Mouse (Mus musculus) adipose tissue, adult 10 weeks (tissue): ENCODE measurements around the gene Hprt. TPM values are rescaled to one million over a fixed set of nuclear protein-coding genes. Genes with fewer than 3 reads are reported as not detected.

Experiments
- polyA plus RNA-seq: library from polyadenylated mRNA; stranded (reverse); fragments of 350-450 nt; fragmentation: Illumina TruSeq; extraction: RNeasy Lipid Tissue Mini Kit (QIAGEN cat#74804); gene quantifications from one replicate; pipeline ENCODE4 v1.2.3, GENCODE M21; 2014; ENCODE audit warnings: low read depth, low replicate concordance

Hprt gene
- polyA plus RNA-seq, result 152 TPM

DNA sequence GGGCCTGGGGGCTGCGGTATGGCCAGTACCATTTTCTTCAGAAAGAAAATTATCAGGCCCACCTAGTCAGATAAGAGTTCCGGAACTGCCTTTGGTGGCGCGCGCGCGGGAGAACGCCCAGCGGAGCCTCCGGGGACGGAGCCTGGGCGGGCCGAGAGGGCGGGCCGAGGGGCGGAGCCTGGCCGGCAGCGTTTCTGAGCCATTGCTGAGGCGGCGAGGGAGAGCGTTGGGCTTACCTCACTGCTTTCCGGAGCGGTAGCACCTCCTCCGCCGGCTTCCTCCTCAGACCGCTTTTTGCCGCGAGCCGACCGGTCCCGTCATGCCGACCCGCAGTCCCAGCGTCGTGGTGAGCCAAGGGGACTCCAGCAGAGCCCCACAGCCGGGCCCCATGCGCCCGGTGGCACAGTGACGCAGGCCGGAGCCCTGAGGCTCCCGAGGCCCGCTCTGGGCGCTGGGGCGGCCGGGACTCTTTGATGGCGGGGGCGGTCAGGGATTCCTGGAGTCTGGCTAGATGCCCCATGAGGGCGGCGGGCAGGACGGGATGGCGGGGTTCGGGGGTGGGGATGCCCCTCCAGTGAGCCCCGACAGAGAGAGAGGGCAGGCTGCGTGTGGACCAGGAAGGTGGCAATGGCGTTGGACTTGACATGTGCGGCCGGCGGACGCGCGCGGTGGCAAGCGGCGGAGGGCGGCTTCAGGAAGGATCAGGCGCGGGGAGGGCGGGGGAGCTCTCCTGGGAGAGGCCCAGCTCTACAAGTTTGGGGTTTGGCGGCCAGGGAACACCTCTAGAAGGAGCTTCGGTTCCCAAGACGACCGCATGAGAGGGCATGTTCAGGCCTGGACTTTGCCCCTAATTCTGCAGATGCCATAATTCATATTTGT, at the start of gene Hprt:
Gene Hprt (plus strand): TSS at position 233 of the 879 bp plus-strand sequence.

Other genes with a start within 250 kb of the Hprt start
- 1.9 TPM for gene Ccdc160, start 196.9 kb upstream of the Hprt start, polyA plus RNA-seq
- 57.8 TPM for gene Phf6, start 75.9 kb upstream of the Hprt start, polyA plus RNA-seq